14 mouse cellular contexts compared by ENCODE assay signal in the genomic region with DNA sequence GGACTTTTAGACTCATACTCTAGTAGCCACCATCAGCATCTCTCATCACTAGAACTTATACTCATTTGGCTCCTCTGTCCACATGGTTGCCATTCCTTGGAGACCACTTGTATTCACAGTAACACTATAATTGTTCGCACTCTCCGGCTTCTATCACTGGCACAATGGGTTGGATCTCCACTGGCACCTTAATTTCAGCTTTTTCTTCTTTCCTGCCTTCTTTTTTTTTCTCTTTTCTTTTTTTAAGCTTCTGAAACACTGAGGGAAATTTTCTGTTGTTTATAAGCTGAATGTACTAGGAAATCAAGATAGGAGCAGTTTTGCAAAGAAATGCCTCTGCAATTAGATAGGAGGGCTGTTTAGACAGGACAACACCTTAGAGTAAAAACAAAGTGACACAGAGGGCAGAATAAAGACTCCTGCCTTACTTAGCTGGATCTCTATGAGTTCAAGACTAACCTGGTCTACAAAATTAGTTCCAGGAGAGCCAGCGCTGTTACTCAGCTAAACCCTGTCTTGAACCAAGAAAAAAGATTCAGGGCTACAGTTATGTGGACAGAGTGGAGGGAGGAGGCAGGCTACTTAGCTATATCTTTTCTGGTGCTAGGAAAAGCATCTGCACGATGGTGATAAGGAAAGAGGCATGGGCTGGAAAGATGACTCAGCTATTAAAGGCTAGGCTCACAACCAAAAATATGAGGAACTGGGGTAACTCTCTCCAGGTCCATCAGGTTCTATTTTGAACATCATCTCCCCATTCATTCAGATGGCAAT. TPM values are rescaled to one million over a fixed set of nuclear protein-coding genes. Genes with fewer than 3 reads are reported as not detected.
DNase-seq lines count a peak whose midpoint lies in the region; ATAC-seq lines count a peak whose summit lies in the region.
"Had no signal": no experiment of that assay in that cellular context is flagged by ENCODE, and none has a peak within 500 bp of the region (broad histone marks: within the 10 kb centered on the region; RNA-seq: fewer than 3 reads in every experiment).

No protein-coding gene starts in this region.

- H3K9ac ChIP-seq in kidney, embryonic 15.5 days: no peak overlapping the region
- H3K9ac ChIP-seq in intestine, embryonic 16.5 days (ENCODE audit: low read depth, low read length): no peak overlapping the region
- H3K9ac ChIP-seq in stomach, embryonic 15.5 days: no peak overlapping the region
- H3K9ac ChIP-seq: forebrain, embryonic 12.5 days; lung, embryonic 14.5 days; neural tube, embryonic 15.5 days had no signal

- 93% methylated on average over 4 of the region's 4 CpGs for WGBS in kidney, embryonic 15.5 days
- WGBS in intestine, embryonic 16.5 days: 94% methylated on average over 4 of the region's 4 CpGs
- WGBS in stomach, embryonic 15.5 days: 85% methylated on average over 4 of the region's 4 CpGs

- H3K9me3 ChIP-seq in kidney, embryonic 15.5 days (replicated peaks): no peaks in the 10 kb centered on the region
- H3K9me3 ChIP-seq in intestine, embryonic 16.5 days (ENCODE audit: control insufficient read depth, low read length): 0 out of 2 replicates have a peak, but pooled peaks cover 2% of the 10 kb centered on the region
- no peaks in the 10 kb centered on the region for H3K9me3 ChIP-seq in stomach, embryonic 15.5 days
- H3K9me3 ChIP-seq: forebrain, embryonic 12.5 days; neural tube, embryonic 15.5 days had no signal

- no peak overlapping the region for H3K4me2 ChIP-seq in kidney, embryonic 15.5 days
- H3K4me2 ChIP-seq in intestine, embryonic 16.5 days (ENCODE audit: low read depth, low read length): no peak overlapping the region
- H3K4me2 ChIP-seq in stomach, embryonic 15.5 days: no peak overlapping the region
- H3K4me2 ChIP-seq: forebrain, embryonic 12.5 days; lung, embryonic 14.5 days; neural tube, embryonic 15.5 days had no signal

- H3K4me3 ChIP-seq in kidney, embryonic 15.5 days (replicated peaks): no peak overlapping the region
- no peak overlapping the region for H3K4me3 ChIP-seq in intestine, embryonic 16.5 days (ENCODE audit: low read length)
- H3K4me3 ChIP-seq in stomach, embryonic 15.5 days (replicated peaks): no peak overlapping the region
- H3K4me3 ChIP-seq: forebrain, embryonic 12.5 days; neural tube, embryonic 15.5 days had no signal

- peak; percentile 88 for ATAC-seq in kidney, embryonic 15.5 days (replicated peaks; ENCODE audit: low FRiP score)
- peak; percentile 77 for ATAC-seq in intestine, embryonic 16.5 days
- peak; percentile 89 for ATAC-seq in stomach, embryonic 15.5 days (ENCODE audit: insufficient read depth, low FRiP score, low read depth)
- no peak for ATAC-seq in cerebellum, adult (ENCODE audit: insufficient number of reproducible peaks, low FRiP score, low TSS enrichment)
- ATAC-seq: hindbrain, postnatal 0 days had no signal

- no peak for DNase-seq in kidney, postnatal 14 days
- DNase-seq in c-Kit-positive CD71-negative TER-119-negative erythroid progenitor cells, embryonic 14.5 days (ENCODE audit: low read depth): peak; percentile 42
- DNase-seq in frontal cortex, postnatal 14 days (ENCODE audit: low spot score in 2 of 2): no peak
- DNase-seq: kidney, postnatal 25 days; layer of hippocampus, postnatal 36 days; lung, embryonic 14.5 days; thymus, adult 18-20 months had no signal

- no peak overlapping the region for H3K27ac ChIP-seq in kidney, embryonic 15.5 days
- H3K27ac ChIP-seq in intestine, embryonic 16.5 days (ENCODE audit: low read length): no peak overlapping the region
- no peak overlapping the region for H3K27ac ChIP-seq in stomach, embryonic 15.5 days
- H3K27ac ChIP-seq: forebrain, embryonic 12.5 days; hindbrain, postnatal 0 days; neural tube, embryonic 15.5 days had no signal

- H3K36me3 ChIP-seq in kidney, embryonic 15.5 days: no peaks in the 10 kb centered on the region; the same call in 1 of the 2 replicates
- no peaks in the 10 kb centered on the region for H3K36me3 ChIP-seq in intestine, embryonic 16.5 days (ENCODE audit: control insufficient read depth, insufficient read depth, low read length)
- H3K36me3 ChIP-seq in stomach, embryonic 15.5 days: no peaks in the 10 kb centered on the region
- H3K36me3 ChIP-seq: forebrain, embryonic 12.5 days; neural tube, embryonic 15.5 days had no signal

- no peaks in the 10 kb centered on the region for H3K27me3 ChIP-seq in kidney, embryonic 15.5 days
- no peaks in the 10 kb centered on the region for H3K27me3 ChIP-seq in intestine, embryonic 16.5 days (replicated peaks; ENCODE audit: control insufficient read depth, insufficient read depth, low read length)
- H3K27me3 ChIP-seq in stomach, embryonic 15.5 days (replicated peaks): no peaks in the 10 kb centered on the region
- H3K27me3 ChIP-seq: forebrain, embryonic 12.5 days; neural tube, embryonic 15.5 days had no signal

- no peaks in the 10 kb centered on the region for H3K4me1 ChIP-seq in kidney, embryonic 15.5 days
- H3K4me1 ChIP-seq in intestine, embryonic 16.5 days (ENCODE audit: control insufficient read depth, insufficient read depth, low read length): no peaks in the 10 kb centered on the region
- no peaks in the 10 kb centered on the region for H3K4me1 ChIP-seq in stomach, embryonic 15.5 days
- H3K4me1 ChIP-seq: forebrain, embryonic 12.5 days; neural tube, embryonic 15.5 days had no signal

RNA-seq across cellular contexts. Expression of a gene that starts 42.8 kb away (rescaled TPM):
- polyA plus RNA-seq in kidney, embryonic 15.5 days (2015; fragmentation: Nextera tagmentation; extraction: Ambion mirVana): 33.6 and 34.6 TPM in 2 replicates
- polyA plus RNA-seq in intestine, embryonic 16.5 days (2015; fragmentation: Nextera tagmentation; extraction: Ambion mirVana): 15.8 and 15.9 TPM in 2 replicates
- 19.5 and 21.6 TPM in 2 replicates for polyA plus RNA-seq in stomach, embryonic 15.5 days (2015; fragmentation: Nextera tagmentation; extraction: Ambion mirVana)

RNA-seq across cellular contexts. Expression of a gene that starts 53.3 kb away (rescaled TPM):
- polyA plus RNA-seq in kidney, embryonic 15.5 days (2015; fragmentation: Nextera tagmentation; extraction: Ambion mirVana): 23.1 and 23.4 TPM in 2 replicates
- polyA plus RNA-seq in intestine, embryonic 16.5 days (2015; fragmentation: Nextera tagmentation; extraction: Ambion mirVana): 20.4 and 21.4 TPM in 2 replicates
- polyA plus RNA-seq in stomach, embryonic 15.5 days (2015; fragmentation: Nextera tagmentation; extraction: Ambion mirVana): 18.1 and 18.2 TPM in 2 replicates
